Mouse (Mus musculus) ovary, postnatal 14 days (tissue): ENCODE results near the gene Papola.
"Not testable (repeated sequence)": the region's sequence is repeated elsewhere in the genome, so short reads cannot be mapped to it uniquely, and the experiment has no call there.

Experiments
- DNase-seq: peaks from one replicate; pipeline ENCODE4 v3.0.0; 2022; ENCODE audit warnings: low spot score

Papola gene

GRCm38 (mm10) chr12:105805790-105806189 lies 21.3 kb downstream of the Papola start:
- DNase-seq, result no peak

GRCm38 (mm10) chr12:105806205-105806604 lies 21.7 kb downstream of the Papola start:
- DNase-seq, result no peak

GRCm38 (mm10) chr12:105807416-105807815 lies 22.9 kb downstream of the Papola start:
- no peak for DNase-seq

DNA sequence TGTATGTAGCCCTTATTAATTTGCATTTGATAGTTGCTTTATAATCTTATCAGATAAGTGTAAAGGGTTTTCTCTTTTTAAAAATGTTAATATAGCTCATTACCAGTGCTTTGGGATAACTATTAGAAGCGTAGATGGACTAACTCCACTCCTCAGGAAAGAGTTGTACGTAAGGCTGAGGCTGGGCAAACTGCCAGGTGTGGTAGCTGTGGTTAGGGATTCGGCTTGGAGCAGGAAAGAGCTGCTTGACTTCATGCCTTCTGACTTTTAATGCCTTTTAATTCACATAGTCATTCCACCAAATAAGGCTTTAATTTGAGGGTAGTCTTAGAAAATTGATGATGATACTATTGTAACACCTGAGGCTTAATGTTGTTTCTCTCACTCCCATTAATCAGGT lies 24.5 kb downstream of the Papola start:
- no peak for DNase-seq

GRCm38 (mm10) chr12:105810608-105811007 lies 26.1 kb downstream of the Papola start:
- no peak for DNase-seq

GRCm38 (mm10) chr12:105813957-105814356 lies 29.5 kb downstream of the Papola start:
- no peak for DNase-seq

DNA sequence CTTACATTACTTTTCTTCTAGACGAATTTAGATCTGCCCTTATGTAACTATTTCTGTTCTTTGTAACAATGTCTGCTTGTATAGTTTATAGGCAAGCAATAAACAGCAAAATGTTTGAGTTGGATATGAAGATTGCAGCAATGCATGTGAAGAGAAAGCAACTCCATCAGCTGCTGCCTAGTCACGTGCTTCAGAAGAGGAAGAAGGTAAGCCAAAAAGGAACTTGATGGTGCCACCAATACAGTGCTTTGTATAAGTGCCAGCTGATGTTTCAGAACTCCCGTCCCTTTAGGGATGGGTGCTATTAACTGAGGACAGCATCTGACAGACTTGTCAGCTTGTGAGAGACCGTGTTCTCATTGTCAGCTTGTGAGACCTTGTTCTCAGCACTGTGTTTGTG lies 39.0 kb downstream of the Papola start:
- DNase-seq, result no peak

- DNase-seq, result no peak
These were observed 40.2 kb downstream of the Papola start for GRCm38 (mm10) chr12:105824743-105825142.

DNA sequence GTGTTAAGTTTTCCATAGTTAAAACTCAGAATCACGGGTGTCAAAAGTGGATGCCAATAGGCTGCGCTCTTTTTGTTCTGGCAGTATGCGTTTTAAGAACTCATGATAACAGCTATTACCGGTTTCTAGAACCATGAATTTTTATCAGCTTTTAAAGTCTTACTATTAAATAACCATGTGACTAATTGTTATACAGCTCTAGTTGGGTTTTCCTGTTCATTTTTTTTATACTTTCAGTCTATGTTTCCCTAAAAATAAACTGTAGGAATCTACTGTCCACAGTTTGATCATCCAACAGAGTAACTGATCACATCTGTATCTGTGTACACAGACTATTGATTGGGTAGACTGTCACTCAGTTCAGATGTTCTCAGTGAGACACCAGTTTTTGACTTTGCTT lies 40.8 kb downstream of the Papola start:
- no peak for DNase-seq

DNA sequence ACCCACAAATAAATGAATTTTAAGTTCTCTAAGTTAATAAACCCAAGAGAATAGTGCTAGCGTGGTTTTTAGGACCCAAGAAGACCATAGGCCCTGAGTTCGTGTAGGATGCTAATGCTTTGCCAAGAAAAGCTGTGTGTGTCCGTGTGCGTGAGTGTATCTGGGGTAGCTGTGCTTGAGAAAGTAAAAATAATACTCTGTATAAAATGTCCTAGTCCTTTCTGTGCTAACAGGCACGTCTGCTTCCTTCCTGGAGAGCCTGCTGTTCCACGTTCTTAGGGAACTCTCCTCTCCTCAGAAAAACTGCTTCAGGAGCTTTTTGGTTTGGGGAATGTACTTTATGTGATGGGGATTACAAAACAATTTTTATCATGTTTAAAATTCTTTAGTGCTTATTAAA lies 48.0 kb downstream of the Papola start:
- DNase-seq, result no peak

DNA sequence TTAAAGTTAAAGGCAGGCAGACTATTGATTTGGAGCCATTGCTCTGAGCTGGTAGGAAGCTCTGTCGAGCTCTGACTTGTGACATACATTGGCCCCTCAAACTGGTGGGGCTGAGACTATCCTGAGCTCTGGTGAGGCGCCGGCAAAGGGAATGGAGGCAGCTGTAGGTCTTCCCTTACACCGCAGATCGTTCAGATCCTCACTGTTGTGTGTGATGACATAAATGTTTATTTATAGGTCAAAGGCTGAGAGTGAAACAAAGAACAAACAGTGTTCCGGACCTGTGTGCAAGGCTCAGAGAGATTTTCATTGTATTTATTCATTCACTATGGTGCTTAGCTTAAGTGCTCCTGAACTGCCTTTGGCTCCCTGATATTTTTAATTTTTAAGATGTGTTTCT lies 50.4 kb downstream of the Papola start:
- DNase-seq, result no peak

GRCm38 (mm10) chr12:105835571-105835970 lies 51.1 kb downstream of the Papola start:
- no peak for DNase-seq

DNA sequence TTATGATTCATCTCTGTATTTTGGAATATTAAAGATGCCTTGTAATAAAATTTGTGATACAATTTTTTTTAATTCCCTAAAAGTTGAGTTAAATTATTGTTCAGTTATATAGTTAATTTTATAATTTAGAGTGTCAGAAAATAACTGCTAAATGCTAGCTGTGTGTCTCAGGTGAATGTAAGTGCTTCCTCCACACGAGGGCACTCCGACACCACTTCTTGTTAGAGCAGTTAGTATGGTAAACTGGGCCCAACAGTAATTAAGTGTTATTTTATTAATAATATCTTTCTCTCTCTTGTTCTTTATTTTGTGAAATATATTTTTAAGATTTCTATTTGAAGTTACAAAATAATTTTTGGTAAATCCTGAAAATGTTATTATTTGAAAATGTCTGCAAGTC lies 51.7 kb downstream of the Papola start:
- no peak for DNase-seq

GRCm38 (mm10) chr12:105839096-105839495 lies 54.6 kb downstream of the Papola start:
- no peak for DNase-seq

DNA sequence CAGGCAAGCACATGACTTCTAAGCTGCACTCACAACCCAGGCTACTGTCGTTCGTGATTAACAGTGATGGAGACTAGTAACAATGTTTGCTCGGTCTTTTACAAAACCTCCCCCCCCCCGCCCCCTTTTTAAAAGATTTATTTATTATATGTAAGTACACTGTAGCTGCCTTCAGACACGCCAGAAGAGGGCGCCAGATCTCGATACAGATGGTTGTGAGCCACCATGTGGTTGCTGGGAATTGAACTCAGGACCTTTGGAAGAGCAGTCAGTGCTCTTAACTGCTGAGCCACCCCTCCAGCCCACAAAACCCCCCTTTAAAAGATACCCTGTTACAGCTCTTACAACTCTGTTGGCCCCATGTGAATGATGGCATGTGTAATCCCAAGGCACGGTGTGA lies 56.1 kb downstream of the Papola start:
- not testable (repeated sequence) for DNase-seq

- no peak for DNase-seq
These were observed 58.9 kb downstream of the Papola start for GRCm38 (mm10) chr12:105843243-105844005.

- no peak for DNase-seq
These were observed 59.9 kb downstream of the Papola start for GRCm38 (mm10) chr12:105844406-105844805.

DNA sequence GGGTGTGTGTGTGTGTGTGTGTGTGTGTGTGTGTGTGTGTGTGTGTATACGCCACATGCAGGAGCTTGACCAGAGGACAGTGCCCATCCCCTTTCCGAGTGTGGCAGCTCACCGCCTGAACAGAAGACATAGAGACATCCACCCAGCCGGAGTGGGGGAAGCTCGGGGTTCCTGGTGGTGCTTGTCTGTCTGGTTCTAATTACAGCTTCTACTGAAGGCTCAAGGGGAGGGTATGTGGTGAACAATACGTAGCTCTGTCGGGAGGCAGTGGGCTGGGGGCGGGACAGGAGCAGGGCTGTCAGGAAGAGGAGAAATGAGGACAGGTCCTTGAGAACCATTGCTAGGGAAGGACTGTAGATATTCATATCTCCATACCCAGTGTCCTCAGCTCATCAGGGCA lies 64.6 kb downstream of the Papola start:
- no peak for DNase-seq

DNA sequence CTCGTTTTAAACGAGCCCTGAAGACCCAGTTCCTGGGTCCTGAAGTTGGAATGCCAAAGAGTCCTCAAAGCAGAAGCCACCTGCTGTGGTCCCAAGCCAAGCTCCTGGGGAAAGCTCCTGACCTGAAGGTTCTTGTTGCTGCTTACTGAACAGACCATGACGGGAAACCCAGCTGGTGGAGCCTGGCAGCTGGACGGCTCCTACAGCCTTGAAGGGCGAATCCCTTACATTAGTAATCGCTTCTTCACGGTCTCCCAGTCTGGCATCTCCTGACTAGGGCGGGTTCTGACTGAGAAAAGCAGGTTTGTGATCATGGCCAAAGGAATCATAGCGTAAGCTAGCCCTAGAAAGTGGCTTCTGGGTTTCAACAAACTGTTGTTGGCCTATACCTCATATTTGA lies 66.2 kb downstream of the Papola start:
- DNase-seq, result no peak

- DNase-seq, result no peak
These were observed 68.3 kb downstream of the Papola start for GRCm38 (mm10) chr12:105852798-105853197.

- DNase-seq, result no peak
These were observed 70.1 kb downstream of the Papola start for GRCm38 (mm10) chr12:105854639-105855038.

GRCm38 (mm10) chr12:105857902-105858640 lies 73.6 kb downstream of the Papola start:
- no peak for DNase-seq

GRCm38 (mm10) chr12:105862072-105862471 lies 77.6 kb downstream of the Papola start:
- no peak for DNase-seq

DNA sequence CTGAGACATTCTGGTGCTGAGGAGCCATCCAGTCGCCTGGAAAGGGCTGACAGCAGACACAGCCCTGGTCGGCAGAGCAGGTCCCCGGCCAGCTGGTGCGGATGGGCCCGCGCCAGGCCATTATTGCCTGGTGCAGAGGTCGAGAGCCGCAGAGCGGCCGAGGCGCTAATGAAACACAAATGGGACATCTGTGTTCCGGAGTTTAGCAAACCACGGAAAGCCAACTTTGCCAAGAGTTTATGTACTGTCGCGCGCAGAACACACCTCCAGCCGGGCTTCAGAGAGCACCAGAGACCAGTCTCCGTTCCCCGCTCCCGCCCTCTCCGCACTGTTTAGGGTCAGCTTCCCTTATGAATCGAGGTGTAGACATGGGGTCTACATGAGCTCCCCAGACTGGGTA lies 78.1 kb downstream of the Papola start:
- DNase-seq, result no peak
